Mouse (Mus musculus): ENCODE results near the gene Liph. TPM values are rescaled to one million over a fixed set of nuclear protein-coding genes. Genes with fewer than 3 reads are reported as not detected.

Liph gene
- polyA plus RNA-seq, 1 experiment from 2014 or later: 0.80 TPM

Other genes starting within 250 kb of the Liph start
- 1.4 and 1.9 TPM in 2 replicates for gene Ehhadh, start 207.9 kb downstream of the Liph start, polyA plus RNA-seq (2015; fragmentation: Nextera tagmentation; extraction: Ambion mirVana)
- gene Map3k13, start 201.3 kb downstream of the Liph start, polyA plus RNA-seq (2015; fragmentation: Nextera tagmentation; extraction: Ambion mirVana): 7.0 and 7.5 TPM in 2 replicates
- 40.2 and 40.5 TPM in 2 replicates for gene Tmem41a, start 48.1 kb downstream of the Liph start, polyA plus RNA-seq (2015; fragmentation: Nextera tagmentation; extraction: Ambion mirVana)
- gene Senp2, start 13.8 kb upstream of the Liph start, polyA plus RNA-seq (2015; fragmentation: Nextera tagmentation; extraction: Ambion mirVana): 46.3 and 49.7 TPM in 2 replicates
- 15.1 and 16.6 TPM in 2 replicates for gene Igf2bp2, start 167.6 kb upstream of the Liph start, polyA plus RNA-seq (2015; fragmentation: Nextera tagmentation; extraction: Ambion mirVana)

Data from midbrain, embryonic 15.5 days (tissue).